Mouse (Mus musculus) testis, postnatal 10 days (tissue): ENCODE data around the gene Galnt14.

Experiments
- DNase-seq: peaks from one replicate; pipeline ENCODE4 v3.0.0; 2021; ENCODE audit warnings: low spot score

Gene Galnt14

DNA sequence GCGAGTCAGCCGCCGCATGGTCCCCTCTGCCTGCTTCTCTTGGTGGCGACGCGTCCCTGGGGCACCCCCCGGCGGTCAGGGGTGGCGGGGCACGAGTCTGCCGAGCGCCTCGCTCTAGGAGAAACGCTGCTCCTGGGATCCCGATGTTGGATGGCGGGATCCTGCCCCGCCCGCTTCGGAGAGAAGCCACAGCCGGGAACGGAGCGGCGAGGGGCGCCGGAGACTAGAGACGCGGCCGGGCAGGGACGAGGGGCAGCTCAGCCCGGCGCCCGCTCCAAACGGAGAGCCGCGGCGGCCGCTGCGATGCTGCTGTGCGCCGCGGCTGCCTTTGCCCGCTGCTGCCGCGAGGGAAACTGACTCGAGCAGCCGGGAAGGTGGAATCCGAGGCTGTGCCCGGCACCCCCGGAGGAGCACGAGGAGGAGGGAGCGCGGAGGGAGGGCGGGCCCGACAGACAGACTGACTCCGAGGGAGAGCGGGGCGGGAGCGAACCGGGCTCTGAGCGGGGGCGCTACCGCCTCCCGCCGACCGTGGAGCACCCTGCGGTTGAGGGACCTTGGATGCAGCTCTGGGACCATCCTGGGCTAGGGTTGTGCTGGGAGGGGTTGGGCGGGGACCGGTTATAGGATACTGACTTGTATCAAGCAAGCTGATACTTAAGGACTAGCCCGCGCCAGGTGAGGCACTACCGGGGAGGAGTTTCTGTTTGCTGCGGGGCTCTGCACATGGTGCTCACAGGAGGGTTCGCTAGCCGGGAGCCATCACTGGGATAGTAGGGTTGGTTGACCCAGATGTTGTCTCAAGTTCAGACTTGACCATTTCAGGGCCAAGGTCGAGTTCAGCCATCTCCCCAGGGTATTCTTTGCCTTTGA lies at the start of gene Galnt14:
Galnt14 (minus strand) TSS at position 412 of the 870 bp plus-strand sequence.
- peak; percentile 59 for DNase-seq

DNA sequence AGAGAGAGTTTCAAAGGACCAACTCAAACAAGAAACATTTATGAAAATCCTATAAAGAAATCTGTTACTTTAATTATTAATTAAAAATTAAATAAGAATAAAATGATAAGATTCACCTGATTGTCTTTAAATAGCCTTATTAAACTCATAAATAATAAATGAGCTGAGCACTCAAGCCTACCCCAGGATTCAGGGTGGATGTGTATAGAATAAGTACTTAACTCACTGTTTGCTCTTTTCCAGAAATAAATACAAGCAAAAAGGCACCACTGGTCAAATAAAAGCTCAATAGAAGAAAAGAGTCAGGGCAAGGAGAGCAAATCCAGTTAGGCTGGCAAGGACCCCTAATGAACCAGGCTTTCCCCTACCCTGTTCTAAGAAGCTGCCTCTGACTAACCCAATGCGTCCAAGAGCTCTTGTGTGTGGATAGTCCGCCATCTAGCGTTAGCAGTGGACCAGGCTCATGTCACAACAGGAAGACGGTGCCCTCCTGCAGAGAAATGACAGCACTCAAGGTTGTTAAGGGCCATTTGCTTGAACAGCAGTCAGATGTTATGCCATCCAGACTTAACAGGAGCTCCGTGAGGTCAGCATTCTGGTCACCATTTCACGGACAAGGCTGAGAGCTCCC lies 33.5 kb upstream of the Galnt14 start:
- peak; percentile 74 for DNase-seq

DNA sequence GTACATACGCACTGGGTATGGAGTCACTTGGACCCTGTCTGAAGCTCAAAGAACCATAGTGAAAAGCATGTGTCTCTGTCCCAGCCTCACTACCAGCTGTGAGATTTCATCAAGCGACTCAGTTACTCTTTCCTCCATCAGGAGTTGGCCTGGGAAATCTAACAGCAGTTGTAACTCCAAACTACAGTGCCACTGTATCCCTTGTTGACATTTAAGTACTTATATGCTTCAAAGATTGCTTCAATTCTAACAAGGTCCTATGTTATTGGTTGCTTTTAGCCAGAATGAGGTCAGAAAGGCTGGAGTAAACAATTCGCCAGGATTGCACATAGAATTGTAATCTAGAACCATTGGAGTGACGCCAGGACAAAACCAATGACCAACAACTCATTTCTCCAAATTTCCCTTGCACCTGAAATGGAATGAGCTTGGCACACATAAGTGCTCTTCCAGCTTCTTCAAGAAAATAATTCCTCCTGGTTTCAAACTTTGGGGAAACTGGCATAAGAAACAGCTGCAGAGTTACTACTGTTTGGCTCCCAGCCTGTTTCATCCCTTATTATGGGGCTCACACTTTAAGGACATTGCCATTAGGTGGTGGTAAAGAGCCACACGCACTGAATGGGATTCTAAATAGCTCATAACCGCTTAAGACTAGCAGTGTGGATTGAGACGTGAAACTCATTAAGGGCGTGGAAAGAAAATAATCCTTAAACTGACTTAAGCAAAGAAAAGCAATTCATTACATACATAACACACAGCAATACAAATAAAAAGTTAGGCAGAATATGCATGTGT lies 13.8 kb upstream of the Galnt14 start:
- no peak for DNase-seq

DNA sequence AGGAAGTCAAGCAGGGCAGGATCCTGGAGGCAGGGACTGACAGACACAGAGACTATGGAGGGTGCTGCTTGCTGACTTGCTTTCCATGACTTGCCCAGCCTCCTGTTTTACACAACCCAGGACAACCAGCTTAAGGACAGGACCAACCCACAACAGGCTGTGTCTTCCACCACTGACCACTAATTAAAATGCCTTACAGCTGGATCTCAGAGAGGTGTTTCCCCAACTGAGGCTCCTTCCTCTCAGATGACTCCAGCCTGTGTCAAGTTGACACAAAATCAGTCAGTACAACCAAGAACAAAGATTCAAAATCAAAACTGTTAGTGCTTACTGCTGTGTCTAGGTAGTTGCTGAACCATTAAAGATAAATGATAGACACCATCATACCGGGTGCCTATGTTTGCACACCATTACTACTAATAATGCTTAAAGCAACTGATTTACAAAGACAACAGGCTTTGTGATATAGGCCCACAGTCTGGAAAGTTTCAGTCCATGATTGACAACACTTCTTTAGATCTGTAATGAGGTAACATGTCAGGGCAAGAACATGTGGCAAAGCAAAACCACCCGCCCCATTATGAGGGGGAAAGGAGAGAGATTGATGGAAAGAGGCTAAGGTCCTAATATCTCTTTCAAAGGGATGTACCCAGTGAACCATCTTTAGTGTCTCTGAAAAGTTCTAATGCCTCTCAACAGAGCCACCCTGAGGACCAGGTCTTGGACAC lies 8.9 kb upstream of the Galnt14 start:
- no peak for DNase-seq

DNA sequence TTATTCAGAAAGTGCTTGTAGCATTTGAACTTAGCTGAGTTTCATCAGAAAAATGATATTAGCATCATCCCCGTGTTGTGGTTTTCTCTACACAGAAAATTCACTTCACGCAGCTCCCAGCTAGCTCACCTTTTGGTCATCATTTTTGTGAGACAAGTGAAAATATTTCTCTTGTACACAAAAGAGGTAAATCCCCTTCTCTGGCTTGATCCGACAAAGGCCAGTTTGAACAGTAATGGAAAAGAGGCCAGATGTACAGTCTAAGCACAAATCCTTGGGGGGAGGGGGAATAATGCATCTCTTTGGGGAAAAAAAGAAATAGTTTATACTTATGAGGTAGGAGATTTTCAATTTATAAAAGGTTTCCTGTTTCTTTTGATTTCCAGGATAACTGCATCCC lies 6.4 kb upstream of the Galnt14 start:
- no peak for DNase-seq

DNA sequence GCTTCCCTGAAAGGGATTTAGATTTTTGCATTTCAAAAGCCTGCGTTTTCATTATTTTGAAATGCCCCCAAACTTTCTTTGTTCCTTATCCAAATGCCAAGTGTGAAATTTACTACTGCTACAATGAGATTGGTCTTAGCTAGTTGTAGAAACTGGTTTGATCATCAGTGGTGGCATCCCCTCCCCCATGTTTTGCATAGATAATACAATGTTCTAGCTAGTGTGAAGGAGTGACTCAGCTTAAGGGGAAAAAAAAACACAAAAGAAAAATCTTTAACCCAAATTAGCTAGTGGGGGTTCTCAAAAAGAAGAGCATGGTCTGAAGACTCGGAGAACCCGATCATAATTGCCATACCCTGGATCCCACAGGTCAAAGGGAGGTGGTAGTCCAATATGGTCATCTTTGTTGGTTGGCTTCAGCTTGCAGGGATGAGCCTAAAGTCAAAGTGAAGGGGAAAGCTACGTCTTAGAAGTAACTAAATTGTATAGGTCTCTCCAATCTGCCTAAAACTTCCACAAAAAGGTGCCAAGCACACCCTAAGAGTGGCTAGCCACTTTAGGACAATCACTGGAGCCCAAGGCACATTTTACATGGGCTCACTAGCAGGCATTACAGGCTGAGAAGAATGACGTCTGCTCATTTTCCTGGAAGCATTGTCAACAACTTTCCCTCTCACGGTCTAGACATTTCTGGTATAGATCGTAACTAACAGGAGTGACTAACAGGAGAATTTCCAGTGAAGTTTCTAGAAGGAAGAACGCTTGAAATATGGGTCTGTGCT lies 4.4 kb upstream of the Galnt14 start:
- no peak for DNase-seq

DNA sequence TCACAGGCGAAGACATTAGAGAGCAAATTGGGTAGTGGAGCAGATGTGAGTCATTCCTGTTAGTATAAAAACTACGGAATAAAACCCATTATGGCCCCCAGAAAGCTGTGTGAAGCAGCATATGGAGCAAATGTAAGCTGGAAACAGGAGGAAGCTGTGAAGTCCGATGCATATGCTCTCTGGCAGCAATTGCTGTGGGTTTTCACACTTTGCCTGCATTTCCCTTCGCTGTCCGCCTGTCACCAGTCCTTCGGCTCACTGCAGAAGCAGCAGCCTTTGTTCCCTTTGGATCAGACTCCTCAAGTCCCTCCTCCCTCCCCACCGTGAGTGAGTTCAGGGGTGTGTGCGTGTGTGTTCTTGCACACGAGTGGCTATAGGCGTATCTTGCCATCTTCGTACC lies 3.1 kb upstream of the Galnt14 start:
- DNase-seq: no peak

DNA sequence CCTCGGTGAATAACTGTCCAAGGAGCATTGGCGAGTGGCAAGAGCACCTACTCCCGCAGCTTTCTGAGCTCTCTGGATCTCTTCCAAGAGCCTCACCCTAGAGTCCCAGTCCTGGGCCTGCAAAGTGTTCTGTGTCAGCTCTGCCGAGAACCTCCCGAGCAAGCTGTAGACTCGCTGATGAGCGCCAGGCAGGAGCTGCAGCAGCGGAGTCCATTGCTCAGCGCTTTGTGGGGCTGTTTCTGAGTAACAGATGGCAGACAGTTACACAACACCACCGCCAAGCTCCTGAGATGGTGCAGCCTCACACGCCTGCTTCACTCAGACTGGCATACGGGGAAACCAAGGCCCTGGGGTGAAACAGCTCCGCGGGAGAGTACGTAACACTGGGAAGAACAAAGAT lies 1.7 kb upstream of the Galnt14 start:
- DNase-seq: no peak

DNA sequence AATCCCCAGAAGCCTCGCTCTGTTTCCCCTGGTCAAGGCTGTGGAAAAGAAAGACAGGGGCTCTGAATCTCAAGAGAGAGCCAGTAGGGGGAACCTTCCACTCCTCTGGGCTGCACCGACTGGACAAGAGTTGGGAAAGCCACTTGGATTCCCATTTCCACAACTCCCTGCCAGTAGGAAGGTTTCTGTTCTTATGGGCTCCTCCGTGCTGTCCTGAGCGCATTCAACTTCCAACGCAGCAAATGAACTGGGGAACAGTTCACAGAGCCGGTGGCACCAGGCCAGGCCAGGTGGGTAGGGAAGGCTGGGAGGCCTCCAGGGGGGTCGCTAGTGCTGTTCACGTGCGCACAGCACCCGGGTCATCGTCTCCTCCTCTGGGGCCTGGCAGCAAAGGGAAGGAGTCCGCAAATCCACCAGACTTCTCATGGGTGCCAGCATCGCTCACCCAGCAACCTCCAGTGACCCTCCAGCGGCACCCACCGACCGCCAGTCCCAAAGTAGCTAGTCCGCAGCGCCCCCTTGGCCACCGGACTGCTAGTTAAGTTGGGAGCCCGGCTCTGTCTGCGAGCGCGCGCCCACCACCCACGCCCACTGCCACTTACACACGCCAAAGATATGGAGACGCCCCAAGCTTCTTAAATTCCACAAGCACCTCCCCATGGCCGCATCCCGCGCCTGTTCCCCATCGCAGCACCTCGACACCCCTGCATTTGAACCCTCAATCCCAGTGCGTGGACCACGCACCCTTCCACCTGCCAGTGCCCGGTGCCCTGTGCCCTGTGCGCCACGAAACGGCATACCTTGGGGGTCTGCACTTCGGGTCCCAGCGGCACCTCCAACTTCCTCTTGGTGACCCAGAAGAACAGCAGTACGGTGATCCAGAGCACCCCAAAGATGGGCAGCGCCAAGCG lies 867 bp downstream of the Galnt14 start:
- peak; percentile 55 for DNase-seq

DNA sequence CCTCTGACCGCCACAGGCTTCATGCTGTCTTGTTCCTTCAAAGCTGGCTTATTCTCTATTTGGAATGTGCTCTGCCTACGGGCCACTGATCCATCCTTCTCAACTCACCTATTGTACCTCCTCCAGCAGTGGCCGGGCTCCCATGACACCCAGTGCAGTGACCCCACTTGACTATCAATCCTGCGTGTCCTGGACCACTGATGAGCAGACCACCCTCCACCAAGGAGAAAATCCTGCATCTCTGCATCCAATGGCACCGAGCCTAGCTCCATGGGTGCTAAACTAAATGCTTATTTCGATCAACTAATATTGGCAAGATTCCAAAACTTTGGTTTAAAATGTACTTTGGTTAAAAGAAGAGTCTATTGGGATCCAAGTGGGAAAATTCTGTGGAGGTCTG lies 1.8 kb downstream of the Galnt14 start:
- DNase-seq: no peak

DNA sequence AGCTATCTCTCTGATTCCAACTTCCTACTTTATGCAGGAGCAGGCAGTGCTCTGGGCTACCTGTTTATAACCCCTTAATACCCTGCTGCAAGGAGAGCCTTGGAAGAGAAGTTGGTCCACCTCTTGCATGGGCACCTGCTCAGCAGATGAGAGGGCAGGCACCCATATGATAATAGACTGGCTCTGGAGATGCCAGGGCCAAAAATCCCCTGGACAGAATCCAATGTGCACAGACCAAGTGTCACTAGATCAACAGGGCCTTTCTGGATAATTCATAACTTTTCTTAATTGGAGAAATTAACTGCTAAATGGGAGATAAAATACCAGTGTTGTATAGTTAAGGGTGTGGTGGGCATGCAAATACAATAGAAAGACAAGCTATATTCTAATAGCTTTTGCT lies 6.7 kb downstream of the Galnt14 start:
- no peak for DNase-seq

DNA sequence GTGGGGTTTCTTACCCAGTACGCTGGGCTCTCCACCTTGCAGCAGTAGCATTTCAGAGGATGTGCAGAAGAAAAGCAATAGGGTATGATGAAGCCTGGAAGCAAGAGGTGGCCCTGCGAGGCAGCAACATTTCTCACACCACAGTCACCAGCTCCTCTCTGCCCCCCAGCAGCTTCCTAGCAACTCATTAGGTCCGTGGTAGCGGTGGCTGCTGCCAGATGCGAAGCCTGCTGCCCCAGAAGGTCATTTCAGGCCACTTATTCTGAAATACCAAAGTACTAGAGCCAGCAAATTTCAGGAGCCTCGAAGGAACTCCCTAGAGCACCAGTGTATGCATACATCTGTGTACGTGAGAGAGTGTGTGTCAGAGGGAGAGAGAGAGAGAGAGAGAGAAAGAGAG lies 9.2 kb downstream of the Galnt14 start:
- DNase-seq: no peak

DNA sequence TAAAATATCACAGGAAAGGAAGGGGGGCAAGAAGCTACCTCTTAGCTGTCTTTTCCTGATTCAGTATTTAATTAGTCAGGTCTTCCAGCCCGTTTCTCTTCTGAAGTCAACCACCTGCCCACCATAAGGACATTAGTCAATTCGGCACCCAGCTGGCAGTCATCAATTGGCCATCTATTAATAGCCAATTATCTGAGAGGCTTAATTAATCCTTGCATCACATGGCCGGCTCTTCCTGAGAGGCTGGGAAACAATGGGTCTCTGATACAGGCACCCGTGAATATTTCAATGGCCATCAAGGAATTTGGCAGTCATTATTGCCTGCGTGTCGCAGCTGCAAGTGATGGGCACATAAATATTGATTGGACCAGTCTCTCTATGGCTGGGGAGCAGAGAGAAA lies 10.4 kb downstream of the Galnt14 start:
- no peak for DNase-seq

DNA sequence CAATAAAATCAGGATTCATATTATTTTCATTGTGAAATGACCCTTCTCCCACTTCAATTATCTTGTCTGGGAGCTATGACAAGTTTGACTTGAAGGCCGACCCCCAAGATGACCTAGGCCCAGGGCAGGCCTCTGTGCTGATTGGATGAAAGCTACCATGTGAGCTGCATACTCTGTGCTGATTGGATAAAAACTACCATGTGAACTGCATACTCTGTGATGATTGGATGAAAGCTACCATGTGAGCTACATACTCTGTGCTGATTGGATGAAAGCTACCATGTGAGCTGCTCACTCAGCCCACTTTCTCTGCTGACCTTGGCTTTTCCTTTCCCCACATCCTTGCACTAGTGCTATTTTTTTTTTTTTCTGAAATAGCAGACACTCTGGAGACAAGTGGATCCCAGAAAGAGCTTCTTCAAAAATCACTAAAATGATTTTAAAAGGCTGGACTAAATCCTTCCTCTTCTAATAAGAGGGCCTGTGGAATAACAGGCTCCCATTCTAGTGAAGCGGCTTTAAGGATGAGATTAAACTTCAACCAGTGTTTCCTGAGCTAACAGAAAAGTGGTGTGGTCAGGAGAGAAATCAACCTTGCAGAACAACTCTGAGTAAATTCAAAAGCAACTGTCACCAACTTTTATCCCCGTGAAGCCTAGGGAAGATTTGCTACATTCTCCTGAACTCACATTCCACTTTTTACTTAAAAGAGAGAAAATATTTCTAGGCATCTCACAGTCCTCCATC lies 15.9 kb downstream of the Galnt14 start:
- no peak for DNase-seq

DNA sequence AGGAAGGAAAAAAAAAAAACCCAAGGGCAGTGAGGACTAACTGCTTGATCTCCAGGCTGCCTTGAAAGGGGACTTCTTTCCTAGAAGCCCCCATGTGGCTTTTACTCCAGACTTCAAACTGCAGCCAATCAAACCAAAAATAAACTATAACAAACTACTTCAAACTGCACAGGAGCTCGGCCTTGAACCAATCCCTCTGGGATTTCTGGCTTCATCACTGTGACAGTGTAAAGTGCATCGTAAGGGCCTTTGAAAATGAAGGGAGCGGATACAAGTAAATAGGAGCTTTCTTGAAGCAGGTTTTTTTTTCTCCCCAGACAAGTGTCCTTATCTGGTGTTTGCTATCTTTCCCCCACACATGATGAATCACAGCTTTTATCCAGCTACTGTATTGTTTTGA lies 22.0 kb downstream of the Galnt14 start:
- DNase-seq: no peak

DNA sequence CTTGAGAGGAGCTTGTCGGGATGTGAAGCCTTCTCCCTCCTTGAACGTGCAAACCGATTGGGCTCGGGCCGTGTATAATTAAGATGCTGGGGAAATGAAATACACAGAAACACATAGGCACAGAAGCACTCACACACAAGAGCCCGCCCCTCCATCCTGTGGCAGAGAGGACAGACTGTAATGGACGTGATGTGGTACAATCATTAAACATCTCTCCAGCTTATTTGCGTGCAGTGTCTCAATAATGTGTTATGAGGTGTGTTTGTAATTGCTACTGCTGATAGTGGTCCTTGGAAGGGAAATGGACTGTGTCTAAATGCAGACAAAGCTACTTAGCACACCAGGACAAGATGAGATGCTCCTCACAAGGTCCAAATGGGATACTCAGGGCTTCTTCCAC lies 24.0 kb downstream of the Galnt14 start:
- no peak for DNase-seq

DNA sequence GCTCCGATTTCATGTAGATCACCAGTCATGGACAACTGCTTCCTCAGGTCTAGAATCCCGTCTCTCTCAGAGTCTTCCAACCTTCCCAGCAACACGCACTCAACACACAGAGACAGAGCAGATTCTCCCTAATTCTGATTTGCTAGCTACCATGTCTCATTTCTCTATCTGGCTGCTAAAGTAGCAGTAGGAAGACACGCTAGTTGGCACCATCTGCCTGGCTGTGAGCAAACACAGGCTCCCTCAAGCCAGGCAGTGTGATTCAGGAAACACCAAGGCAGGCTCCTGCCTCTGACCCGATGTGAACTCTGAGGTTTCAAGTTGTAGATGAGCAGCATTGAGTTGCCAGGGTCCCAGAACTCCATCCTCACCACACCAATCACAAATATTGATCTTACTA lies 25.5 kb downstream of the Galnt14 start:
- no peak for DNase-seq

DNA sequence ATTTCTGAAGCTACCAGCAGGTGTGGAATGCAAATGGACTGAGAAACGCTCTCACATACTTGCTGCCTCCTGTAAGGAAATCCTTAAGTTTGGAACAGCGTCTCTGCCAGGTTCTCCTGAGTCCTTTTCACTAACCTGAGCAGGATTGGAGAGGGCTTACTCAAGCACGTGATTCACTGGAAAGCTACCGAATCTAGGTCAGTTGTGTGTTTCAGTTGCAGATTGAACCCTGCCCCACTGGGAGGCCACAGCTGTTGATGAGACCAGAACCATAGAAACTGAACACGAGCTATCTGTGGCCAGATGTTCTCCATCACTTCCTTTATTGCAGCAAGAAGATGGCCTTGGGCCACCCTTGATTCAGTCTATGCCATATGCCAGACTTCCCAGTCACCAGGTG lies 38.3 kb downstream of the Galnt14 start:
- no peak for DNase-seq

DNA sequence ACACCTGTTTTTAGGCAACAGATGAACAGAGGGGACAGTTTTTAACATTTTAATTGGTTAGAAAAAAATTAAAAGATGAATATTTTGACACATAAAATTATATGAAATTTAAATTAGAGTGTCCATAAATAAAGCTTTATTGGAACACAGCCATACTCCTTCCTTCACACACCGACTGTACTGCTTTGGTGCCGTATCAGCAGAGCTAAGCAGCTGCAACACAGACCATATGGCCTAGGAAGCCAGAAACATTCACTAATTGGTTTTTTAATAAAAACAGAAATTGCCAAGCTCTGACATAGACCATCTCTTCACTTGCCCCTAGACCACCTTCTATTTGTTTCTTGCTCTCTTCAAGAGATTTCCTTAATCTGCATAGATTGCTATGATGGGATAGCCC lies 40.2 kb downstream of the Galnt14 start:
- no peak for DNase-seq

DNA sequence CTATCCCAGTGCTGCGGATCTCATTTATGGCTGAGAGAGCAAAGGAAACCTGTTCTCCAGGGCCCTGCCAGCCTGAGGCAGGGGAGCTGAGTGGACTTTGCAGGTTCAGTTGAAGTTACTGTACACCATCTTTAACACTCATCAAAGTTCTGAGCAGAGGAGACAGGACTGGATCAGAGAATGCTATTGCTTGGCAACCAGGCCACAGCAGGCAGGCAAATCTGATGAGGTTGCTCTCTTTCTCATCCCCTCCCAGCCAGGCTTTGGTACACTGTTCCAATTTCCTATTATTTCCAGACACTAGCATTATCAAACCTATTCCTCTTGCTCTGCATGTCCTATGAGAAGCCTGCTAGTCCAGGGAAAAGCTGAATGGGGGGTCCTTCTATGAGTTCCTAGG lies 41.3 kb downstream of the Galnt14 start:
- DNase-seq: no peak
